Mouse (Mus musculus) testis, adult 2 months (tissue): ENCODE results near the gene Zfp444. TPM values are rescaled to one million over a fixed set of nuclear protein-coding genes. Genes with fewer than 3 reads are reported as not detected.
"Not testable (repeated sequence)": the region's sequence is repeated elsewhere in the genome, so short reads cannot be mapped to it uniquely, and the experiment has no call there.

Source experiments
- H3K27ac ChIP-seq: fragments of 200-500 bp; 2 replicates; pipeline ENCODE4 v1.5.1; 2012; ENCODE audit warnings: low read depth, low read length; ENCODE audit not compliant: control insufficient read depth, insufficient read depth
- H3K27me3 ChIP-seq: fragments of 200-500 bp; 2 replicates; pipeline ENCODE4 v1.6.1; 2012; ENCODE audit warnings: mild to moderate bottlenecking, low read length, moderate library complexity; ENCODE audit not compliant: control insufficient read depth, insufficient read depth
- H3K36me3 ChIP-seq: fragments of 200-500 bp; 2 replicates; pipeline ENCODE4 v1.6.1; 2012; ENCODE audit warnings: mild to moderate bottlenecking, low read length; ENCODE audit not compliant: control insufficient read depth, insufficient read depth
- H3K4me1 ChIP-seq: fragments of 200-500 bp; 2 replicates; pipeline ENCODE4 v1.6.1; 2012; ENCODE audit warnings: low read length; ENCODE audit not compliant: control insufficient read depth, insufficient read depth
- H3K4me3 ChIP-seq: fragments of 200-500 bp; 2 replicates; pipeline ENCODE4 v1.5.1; 2012; ENCODE audit warnings: low read depth, mild to moderate bottlenecking, low read length, moderate library complexity, mixed read lengths; ENCODE audit not compliant: control insufficient read depth
- CTCF ChIP-seq: fragments of 200-500 bp; IDR thresholded peaks from 2 replicates; pipeline ENCODE4 v1.5.1; 2012; ENCODE audit warnings: low read depth, mild to moderate bottlenecking, inconsistent platforms, low read length, moderate library complexity; ENCODE audit not compliant: control insufficient read depth, insufficient read depth, insufficient replicate concordance
- POLR2A ChIP-seq: fragments of 200-500 bp; IDR thresholded peaks from 2 replicates; pipeline ENCODE4 v1.6.1; 2012; ENCODE audit warnings: low read depth, mild to moderate bottlenecking, inconsistent platforms, low read length, moderate library complexity; ENCODE audit not compliant: control insufficient read depth
- polyA plus RNA-seq: library from polyadenylated mRNA; depleted of rRNA; stranded (reverse); fragments of >200 nt; gene quantifications from 2 replicates; pipeline ENCODE4 v1.2.3, GENCODE M21; 2012

The Zfp444 gene
- polyA plus RNA-seq, 1 experiment: 21.6 TPM

- Histone ChIP-seq H3K4me1 (peaks cover 15% of the 10 kb centered on the region), H3K27ac (no peak overlapping the region), H3K27me3 (no peaks in the 10 kb centered on the region), H3K36me3 (no peaks in the 10 kb centered on the region), H3K4me3 (peak overlapping the region; percentile 59)
- no peak for TF ChIP-seq POLR2A
- TF ChIP-seq CTCF: no peak
Measured at GRCm38 (mm10) chr7:6189542-6189941, 17.5 kb downstream of the Zfp444 start.

- Histone ChIP-seq H3K36me3 (no peaks in the 10 kb centered on the region), H3K4me3 (no peak overlapping the region), H3K27me3 (no peaks in the 10 kb centered on the region), H3K27ac (no peak overlapping the region), H3K4me1 (peaks cover 13% of the 10 kb centered on the region)
- TF ChIP-seq CTCF (no peak), POLR2A (no peak)
Measured at GRCm38 (mm10) chr7:6191376-6191775, 19.4 kb downstream of the Zfp444 start.

- peaks cover 13% of the 10 kb centered on the region for H3K4me1 ChIP-seq
- H3K27me3 ChIP-seq: no peaks in the 10 kb centered on the region
- no peaks in the 10 kb centered on the region for H3K36me3 ChIP-seq
- H3K27ac ChIP-seq: no peak overlapping the region
- no peak for TF ChIP-seq POLR2A
- TF ChIP-seq CTCF: peak; percentile 83; the same call in 1 of the 2 replicates
- H3K4me3 ChIP-seq: no peak overlapping the region
Measured at GRCm38 (mm10) chr7:6194129-6194528, 22.1 kb downstream of the Zfp444 start.

- TF ChIP-seq CTCF: no peak
- TF ChIP-seq POLR2A: no peak
- Histone ChIP-seq H3K4me1 (no peaks in the 10 kb centered on the region), H3K27ac (no peak overlapping the region)
Measured at GRCm38 (mm10) chr7:6195777-6196176, 23.8 kb downstream of the Zfp444 start.

GRCm38 (mm10) chr7:6196790-6197189 lies 24.8 kb downstream of the Zfp444 start, which contains the start of gene Galp:
Galp (plus strand) TSS chr7:6197090.
- Histone ChIP-seq H3K4me3 (no peak within 1 kb of the TSS), H3K27ac (no peak within 1 kb of the TSS)

More at GRCm38 (mm10) chr7:6195777-6196176, 23.8 kb downstream of the Zfp444 start:
- Histone ChIP-seq H3K36me3 (no peaks in the 10 kb centered on the region), H3K4me3 (no peak overlapping the region), H3K27me3 (no peaks in the 10 kb centered on the region)

GRCm38 (mm10) chr7:6204200-6204599 lies 32.2 kb downstream of the Zfp444 start:
- TF ChIP-seq POLR2A: no peak
- no peak for TF ChIP-seq CTCF
- H3K27me3 ChIP-seq: no peaks in the 10 kb centered on the region
- H3K27ac ChIP-seq: no peak overlapping the region
- no peak overlapping the region for H3K4me3 ChIP-seq
- H3K36me3 ChIP-seq: no peaks in the 10 kb centered on the region
- H3K4me1 ChIP-seq: peaks cover 2% of the 10 kb centered on the region; the same call in 1 of the 2 replicates

More at GRCm38 (mm10) chr7:6196790-6197189, 24.8 kb downstream of the Zfp444 start, which contains the start of gene Galp:
- TF ChIP-seq CTCF (no peak), POLR2A (no peak)
- no peaks in the 10 kb centered on the region for H3K27me3 ChIP-seq
- H3K36me3 ChIP-seq: no peaks in the 10 kb centered on the region
- no peaks in the 10 kb centered on the region for H3K4me1 ChIP-seq

GRCm38 (mm10) chr7:6213144-6213543 lies 41.1 kb downstream of the Zfp444 start:
- Histone ChIP-seq H3K4me1 (peaks cover 5% of the 10 kb centered on the region), H3K4me3 (no peak overlapping the region)
- TF ChIP-seq POLR2A: no peak
- peak; percentile 84; the same call in 1 of the 2 replicates for TF ChIP-seq CTCF

GRCm38 (mm10) chr7:6214691-6215090 lies 42.7 kb downstream of the Zfp444 start:
- H3K36me3 ChIP-seq, H3K27me3 ChIP-seq, H3K27ac ChIP-seq, H3K4me1 ChIP-seq, H3K4me3 ChIP-seq: not testable (repeated sequence)

More at GRCm38 (mm10) chr7:6213144-6213543, 41.1 kb downstream of the Zfp444 start:
- no peaks in the 10 kb centered on the region for H3K36me3 ChIP-seq
- H3K27ac ChIP-seq: no peak overlapping the region
- H3K27me3 ChIP-seq: no peaks in the 10 kb centered on the region
